Mouse (Mus musculus) liver, postnatal 0 days (tissue): ENCODE results near the gene Caln1. TPM values are rescaled to one million over a fixed set of nuclear protein-coding genes. Genes with fewer than 3 reads are reported as not detected.

ENCODE experiments used
- ATAC-seq: fragments of 200-750 bp; cut with Nextera tagmentation; 2 replicates; pipeline ENCODE4 v1.8.0; 2017; ENCODE audit warnings: mild to moderate bottlenecking, moderate library complexity
- DNase-seq: peaks from one replicate; pipeline ENCODE4 v3.0.0-alpha.2; 2016
- H3K27ac ChIP-seq: fragments of 300-500 bp; sonication (generic); 2 replicates; pipeline ENCODE4 v1.5.1; 2014; ENCODE audit warnings: antibody characterized with exemption, moderate library complexity, mild to moderate bottlenecking, low read depth
- H3K27me3 ChIP-seq: fragments of 300-500 bp; sonication (generic); 2 replicates; pipeline ENCODE4 v1.6.1; 2014; ENCODE audit warnings: low read length, control low read depth, mixed read lengths; ENCODE audit not compliant: insufficient read depth
- H3K36me3 ChIP-seq: fragments of 300-500 bp; sonication (generic); replicated peaks from 2 replicates; pipeline ENCODE4 v1.6.1; 2014; ENCODE audit warnings: mild to moderate bottlenecking, control low read depth, low read length, moderate library complexity, mixed read lengths; ENCODE audit not compliant: insufficient read depth
- H3K4me1 ChIP-seq: fragments of 300-500 bp; sonication (generic); 2 replicates; pipeline ENCODE4 v1.6.1; 2014; ENCODE audit warnings: antibody characterized with exemption, mild to moderate bottlenecking, control low read depth; ENCODE audit not compliant: insufficient read depth
- H3K4me2 ChIP-seq: fragments of 300-500 bp; sonication (generic); 2 replicates; pipeline ENCODE4 v1.6.1; 2014; ENCODE audit warnings: low read depth, mild to moderate bottlenecking, low read length, moderate library complexity, mixed read lengths
- H3K4me3 ChIP-seq: fragments of 300-500 bp; sonication (generic); 2 replicates; pipeline ENCODE4 v1.5.1; 2014; ENCODE audit warnings: low read depth, low read length
- H3K9ac ChIP-seq: fragments of 300-500 bp; sonication (generic); replicated peaks from 2 replicates; pipeline ENCODE4 v1.6.1; 2014; ENCODE audit warnings: mild to moderate bottlenecking, moderate library complexity
- H3K9me3 ChIP-seq: fragments of 300-500 bp; sonication (generic); 2 replicates; pipeline ENCODE4 v1.6.1; 2016; ENCODE audit warnings: mild to moderate bottlenecking, control low read depth, low read length, mixed read lengths
- CTCF ChIP-seq: sonication (generic); IDR thresholded peaks from 2 replicates; pipeline ENCODE4 v1.5.1; 2016; ENCODE audit warnings: antibody characterized with exemption, low read depth
- EP300 ChIP-seq: IDR thresholded peaks from 2 replicates; pipeline ENCODE4 v1.6.1; 2016; ENCODE audit warnings: antibody characterized with exemption, low read depth, mild to moderate bottlenecking
- WGBS: fragments of 180-500 bp; shearing (Covaris S2); extraction: QIAGEN DNeasy Blood & Tissue Kit; methylation state at CpG from one replicate; pipeline ENCODE4 v1.1.7; 2014; ENCODE audit not compliant: insufficient replicate concordance; 5-methylcytosine and 5-hydroxymethylcytosine counted together
- polyA plus RNA-seq: library from polyadenylated mRNA; unstranded; fragments of >200 nt; fragmentation: Nextera tagmentation; extraction: Ambion mirVana; gene quantifications from 2 replicates; pipeline ENCODE4 v1.2.1, GENCODE M21; 2015

Caln1 gene
- polyA plus RNA-seq, 1 experiment from 2014 or later: 3.0 TPM

- no peak overlapping the region for H3K9ac ChIP-seq
- WGBS: 61% methylated on average over 3 of the region's 3 CpGs
- DNase-seq (no peak), ATAC-seq (no peak)
- no peaks in the 10 kb centered on the region for H3K36me3 ChIP-seq
- no peaks in the 10 kb centered on the region for H3K4me1 ChIP-seq
- no peaks in the 10 kb centered on the region for H3K27me3 ChIP-seq
- TF ChIP-seq CTCF: no peak
- no peak for TF ChIP-seq EP300
- H3K9me3 ChIP-seq: no peaks in the 10 kb centered on the region
- H3K4me3 ChIP-seq: no peak overlapping the region
- H3K4me2 ChIP-seq: no peak overlapping the region
- H3K27ac ChIP-seq: no peak overlapping the region
Measured at GRCm38 (mm10) chr5:130658141-130658540, 288.9 kb downstream of the Caln1 start.

GRCm38 (mm10) chr5:130666091-130666490 is 296.8 kb downstream of the Caln1 start:
- Histone ChIP-seq H3K4me2 (no peak overlapping the region), H3K9ac (no peak overlapping the region), H3K36me3 (no peaks in the 10 kb centered on the region), H3K27ac (no peak overlapping the region), H3K27me3 (no peaks in the 10 kb centered on the region), H3K9me3 (no peaks in the 10 kb centered on the region), H3K4me1 (no peaks in the 10 kb centered on the region), H3K4me3 (no peak overlapping the region)
- no peak for ATAC-seq
- 70% methylated on average over 1 of the region's 1 CpGs for WGBS
- TF ChIP-seq EP300 (no peak), CTCF (no peak)
- DNase-seq: no peak

- 38% methylated on average over 3 of the region's 3 CpGs for WGBS
- Histone ChIP-seq H3K4me1 (no peaks in the 10 kb centered on the region), H3K9ac (no peak overlapping the region)
Measured at GRCm38 (mm10) chr5:130672588-130672987, 303.3 kb downstream of the Caln1 start.

GRCm38 (mm10) chr5:130673092-130673491 is 303.8 kb downstream of the Caln1 start:
- Histone ChIP-seq H3K27me3 (no peaks in the 10 kb centered on the region), H3K4me2 (no peak overlapping the region), H3K4me3 (no peak overlapping the region), H3K9me3 (0 out of 2 replicates have a peak, but pooled peaks cover 3% of the 10 kb centered on the region), H3K9ac (no peak overlapping the region), H3K36me3 (no peaks in the 10 kb centered on the region), H3K4me1 (no peaks in the 10 kb centered on the region), H3K27ac (no peak overlapping the region)
- TF ChIP-seq EP300 (no peak), CTCF (no peak)
- ATAC-seq: no peak
- 69% methylated on average over 3 of the region's 3 CpGs for WGBS
- no peak for DNase-seq

More at GRCm38 (mm10) chr5:130672588-130672987, 303.3 kb downstream of the Caln1 start:
- ATAC-seq (no peak), DNase-seq (no peak)
- no peak overlapping the region for H3K4me2 ChIP-seq
- TF ChIP-seq EP300: no peak
- no peak for TF ChIP-seq CTCF
- no peak overlapping the region for H3K27ac ChIP-seq
- H3K27me3 ChIP-seq: no peaks in the 10 kb centered on the region
- H3K4me3 ChIP-seq: no peak overlapping the region
- H3K36me3 ChIP-seq: no peaks in the 10 kb centered on the region
- 0 out of 2 replicates have a peak, but pooled peaks cover 3% of the 10 kb centered on the region for H3K9me3 ChIP-seq

- H3K4me2 ChIP-seq: no peak overlapping the region
- H3K4me3 ChIP-seq: no peak overlapping the region
- H3K27me3 ChIP-seq: no peaks in the 10 kb centered on the region
- DNase-seq: no peak
- ATAC-seq: no peak
- no peak overlapping the region for H3K27ac ChIP-seq
- H3K9me3 ChIP-seq: no peaks in the 10 kb centered on the region
- 81% methylated on average over 2 of the region's 2 CpGs for WGBS
- no peak overlapping the region for H3K9ac ChIP-seq
- H3K4me1 ChIP-seq: no peaks in the 10 kb centered on the region
- no peaks in the 10 kb centered on the region for H3K36me3 ChIP-seq
- TF ChIP-seq EP300 (no peak), CTCF (no peak)
Measured at GRCm38 (mm10) chr5:130677895-130678294, 308.6 kb downstream of the Caln1 start.

GRCm38 (mm10) chr5:130685911-130686658 is 316.8 kb downstream of the Caln1 start:
- Histone ChIP-seq H3K4me2 (no peak overlapping the region), H3K9ac (no peak overlapping the region), H3K27me3 (no peaks in the 10 kb centered on the region), H3K27ac (no peak overlapping the region), H3K9me3 (no peaks in the 10 kb centered on the region), H3K4me3 (no peak overlapping the region), H3K4me1 (no peaks in the 10 kb centered on the region), H3K36me3 (no peaks in the 10 kb centered on the region)
- 68% methylated on average over 5 of the region's 5 CpGs for whole genome bisulfite sequencing
- DNase-seq (no peak), ATAC-seq (no peak)
- TF ChIP-seq EP300: no peak
- TF ChIP-seq CTCF: no peak
